Mouse (Mus musculus) erythroblast, embryonic 14.5 days (primary cell): ENCODE results near the gene Sbf2.

ENCODE experiments used
- GATA1 ChIP-seq: IDR thresholded peaks from 2 replicates; pipeline ENCODE4 v1.6.1; 2012; ENCODE audit warnings: low read length, inconsistent platforms, mixed read lengths
- TAL1 ChIP-seq: IDR thresholded peaks from 3 replicates; pipeline ENCODE4 v1.6.1; 2012; ENCODE audit warnings: low read length, inconsistent platforms, mixed read lengths

GRCm38 (mm10) chr7:110432301-110432700 is 182.4 kb downstream of the Sbf2 start:
- TF ChIP-seq GATA1 (no peak), TAL1 (no peak)
